ENCODE assay signal across 25 mouse cellular contexts in genomic region chr14:86204582-86204981, GRCm38 (mm10).
DNase-seq lines count a peak whose midpoint lies in the region; ATAC-seq and TF ChIP-seq lines count a peak whose summit lies in the region.
"Had no signal": no experiment of that assay in that cellular context is flagged by ENCODE, and none has a peak within 500 bp of the region (broad histone marks: within the 10 kb centered on the region; RNA-seq: fewer than 3 reads in every experiment).

No protein-coding gene starts in this region.

- 78% methylated on average over 7 of the region's 7 CpGs for WGBS in kidney, postnatal 0 days
- 82% methylated on average over 6 of the region's 7 CpGs for WGBS in midbrain, embryonic 14.5 days
- WGBS in midbrain, embryonic 15.5 days, result 85% methylated on average over 7 of the region's 7 CpGs
- WGBS in embryonic facial prominence, embryonic 13.5 days, result 76% methylated on average over 7 of the region's 7 CpGs
- 60% methylated on average over 7 of the region's 7 CpGs for WGBS in liver, embryonic 12.5 days (ENCODE audit: insufficient replicate concordance)

- H3K4me2 ChIP-seq in kidney, postnatal 0 days (ENCODE audit: low read length), result no peak overlapping the region
- H3K4me2 ChIP-seq in midbrain, embryonic 14.5 days (ENCODE audit: low read length), result no peak overlapping the region
- H3K4me2 ChIP-seq in midbrain, embryonic 15.5 days, result no peak overlapping the region
- no peak overlapping the region for H3K4me2 ChIP-seq in embryonic facial prominence, embryonic 13.5 days
- no peak overlapping the region for H3K4me2 ChIP-seq in liver, embryonic 12.5 days
- H3K4me2 ChIP-seq: heart, embryonic 13.5 days; hindbrain, embryonic 15.5 days; intestine, embryonic 15.5 days; limb, embryonic 13.5 days; liver, embryonic 15.5 days had no signal

- H3K4me1 ChIP-seq in kidney, postnatal 0 days (replicated peaks; ENCODE audit: insufficient read depth, low read length), result no peaks in the 10 kb centered on the region
- H3K4me1 ChIP-seq in midbrain, embryonic 14.5 days (ENCODE audit: control insufficient read depth, insufficient read depth, low read length), result no peaks in the 10 kb centered on the region
- no peaks in the 10 kb centered on the region for H3K4me1 ChIP-seq in midbrain, embryonic 15.5 days
- H3K4me1 ChIP-seq in embryonic facial prominence, embryonic 13.5 days, result no peaks in the 10 kb centered on the region
- H3K4me1 ChIP-seq in liver, embryonic 12.5 days, result no peaks in the 10 kb centered on the region
- H3K4me1 ChIP-seq: forebrain, embryonic 10.5 days; heart, embryonic 13.5 days; hindbrain, embryonic 15.5 days; intestine, embryonic 15.5 days; limb, embryonic 13.5 days; liver, embryonic 15.5 days; megakaryocyte, embryonic 14.5 days had no signal

- H3K27me3 ChIP-seq in kidney, postnatal 0 days (ENCODE audit: insufficient read depth, low read length), result no peaks in the 10 kb centered on the region
- no peaks in the 10 kb centered on the region for H3K27me3 ChIP-seq in midbrain, embryonic 14.5 days (ENCODE audit: control insufficient read depth, insufficient read depth, low read length)
- H3K27me3 ChIP-seq in midbrain, embryonic 15.5 days (replicated peaks), result no peaks in the 10 kb centered on the region
- H3K27me3 ChIP-seq in embryonic facial prominence, embryonic 13.5 days, result no peaks in the 10 kb centered on the region
- H3K27me3 ChIP-seq in liver, embryonic 12.5 days (replicated peaks), result no peaks in the 10 kb centered on the region
- H3K27me3 ChIP-seq: heart, embryonic 13.5 days; hindbrain, embryonic 15.5 days; intestine, embryonic 15.5 days; limb, embryonic 13.5 days; liver, embryonic 15.5 days; megakaryocyte, embryonic 14.5 days had no signal

- no peaks in the 10 kb centered on the region for H3K9me3 ChIP-seq in kidney, postnatal 0 days (replicated peaks; ENCODE audit: low read length)
- no peaks in the 10 kb centered on the region for H3K9me3 ChIP-seq in midbrain, embryonic 14.5 days (ENCODE audit: control insufficient read depth, low read length)
- H3K9me3 ChIP-seq in midbrain, embryonic 15.5 days, result no peaks in the 10 kb centered on the region
- no peaks in the 10 kb centered on the region for H3K9me3 ChIP-seq in embryonic facial prominence, embryonic 13.5 days
- H3K9me3 ChIP-seq in liver, embryonic 12.5 days (replicated peaks), result no peaks in the 10 kb centered on the region
- H3K9me3 ChIP-seq: forebrain, embryonic 10.5 days; heart, embryonic 13.5 days; hindbrain, embryonic 15.5 days; intestine, embryonic 15.5 days; limb, embryonic 13.5 days; liver, embryonic 15.5 days had no signal

- no peak for TF ChIP-seq CTCF in kidney, postnatal 0 days (IDR thresholded peaks at IDR 0.05; ENCODE audit: low read depth)

- DNase-seq in adrenal gland, postnatal 14 days, result peak; percentile 14
- DNase-seq in adrenal gland, postnatal 4 days (ENCODE audit: low spot score in 2 of 2), result no peak
- DNase-seq in kidney, postnatal 0 days (ENCODE audit: low spot score), result no peak
- DNase-seq in kidney, adult 11 months, result no peak
- DNase-seq in midbrain, embryonic 14.5 days, result no peak
- DNase-seq: cerebellum, postnatal 10 days; gastrocnemius, postnatal 10 days; heart, adult 18-20 months; kidney, postnatal 25 days; layer of hippocampus, adult 9-11 months; retina, postnatal 1 day; right cerebral cortex, postnatal 4 days; thymus, postnatal 14 days had no signal

- no peak overlapping the region for H3K9ac ChIP-seq in kidney, postnatal 0 days (ENCODE audit: low read depth, low read length)
- no peak overlapping the region for H3K9ac ChIP-seq in midbrain, embryonic 14.5 days (replicated peaks; ENCODE audit: low read length)
- H3K9ac ChIP-seq in midbrain, embryonic 15.5 days, result no peak overlapping the region
- no peak overlapping the region for H3K9ac ChIP-seq in embryonic facial prominence, embryonic 13.5 days
- no peak overlapping the region for H3K9ac ChIP-seq in liver, embryonic 12.5 days
- H3K9ac ChIP-seq: heart, embryonic 13.5 days; hindbrain, embryonic 15.5 days; intestine, embryonic 15.5 days; limb, embryonic 13.5 days; liver, embryonic 15.5 days had no signal

- H3K4me3 ChIP-seq in kidney, postnatal 0 days (replicated peaks; ENCODE audit: low read depth, low read length), result no peak overlapping the region
- no peak overlapping the region for H3K4me3 ChIP-seq in midbrain, embryonic 14.5 days (replicated peaks; ENCODE audit: low read depth, low read length)
- no peak overlapping the region for H3K4me3 ChIP-seq in midbrain, embryonic 15.5 days
- no peak overlapping the region for H3K4me3 ChIP-seq in embryonic facial prominence, embryonic 13.5 days
- no peak overlapping the region for H3K4me3 ChIP-seq in liver, embryonic 12.5 days
- H3K4me3 ChIP-seq: forebrain, embryonic 10.5 days; heart, embryonic 13.5 days; hindbrain, embryonic 15.5 days; intestine, embryonic 15.5 days; limb, embryonic 13.5 days; liver, embryonic 15.5 days; megakaryocyte, embryonic 14.5 days; myocyte had no signal

- H3K36me3 ChIP-seq in kidney, postnatal 0 days (ENCODE audit: insufficient read depth, low read length), result no peaks in the 10 kb centered on the region
- H3K36me3 ChIP-seq in midbrain, embryonic 14.5 days (ENCODE audit: control insufficient read depth, insufficient read depth, low read length), result no peaks in the 10 kb centered on the region
- H3K36me3 ChIP-seq in midbrain, embryonic 15.5 days (replicated peaks), result no peaks in the 10 kb centered on the region
- no peaks in the 10 kb centered on the region for H3K36me3 ChIP-seq in embryonic facial prominence, embryonic 13.5 days
- H3K36me3 ChIP-seq in liver, embryonic 12.5 days, result no peaks in the 10 kb centered on the region
- H3K36me3 ChIP-seq: forebrain, embryonic 10.5 days; heart, embryonic 13.5 days; hindbrain, embryonic 15.5 days; intestine, embryonic 15.5 days; limb, embryonic 13.5 days; liver, embryonic 15.5 days had no signal

- no peak overlapping the region for H3K27ac ChIP-seq in kidney, postnatal 0 days
- H3K27ac ChIP-seq in midbrain, embryonic 14.5 days (replicated peaks; ENCODE audit: low read depth, low read length), result no peak overlapping the region
- no peak overlapping the region for H3K27ac ChIP-seq in midbrain, embryonic 15.5 days
- H3K27ac ChIP-seq in embryonic facial prominence, embryonic 13.5 days, result no peak overlapping the region
- no peak overlapping the region for H3K27ac ChIP-seq in liver, embryonic 12.5 days
- H3K27ac ChIP-seq: forebrain, embryonic 10.5 days; heart, embryonic 13.5 days; hindbrain, embryonic 15.5 days; intestine, embryonic 15.5 days; limb, embryonic 13.5 days; liver, embryonic 15.5 days; stomach, postnatal 0 days had no signal

- ATAC-seq in kidney, postnatal 0 days (replicated peaks; ENCODE audit: low FRiP score, low read depth), result 0 out of 2 replicates have a peak, but pooled peaks have one; percentile 29
- 0 out of 2 replicates have a peak, but pooled peaks have one; percentile 20 for ATAC-seq in midbrain, embryonic 14.5 days (ENCODE audit: low FRiP score, low TSS enrichment)
- ATAC-seq in midbrain, embryonic 15.5 days (replicated peaks), result no peak
- 0 out of 2 replicates have a peak, but pooled peaks have one; percentile 10 for ATAC-seq in embryonic facial prominence, embryonic 13.5 days (ENCODE audit: insufficient number of reproducible peaks, insufficient read depth, low FRiP score, low TSS enrichment, low read depth)
- ATAC-seq in liver, embryonic 12.5 days, result no peak
- ATAC-seq: intestine, embryonic 15.5 days had no signal

Comparison
In these comparisons a context has a peak if more than half of its experiments do, and no peak if none do; other contexts are left out.
1. ATAC-seq: peak in kidney, postnatal 0 days (single experiment), midbrain, embryonic 14.5 days (single experiment) and embryonic facial prominence, embryonic 13.5 days (single experiment); none in midbrain, embryonic 15.5 days (single experiment) and liver, embryonic 12.5 days (single experiment).